Mouse (Mus musculus) CD8-positive naive resting alpha-beta T cell, adult 57 days (primary cell): ENCODE results near the gene Tmem41a. TPM values are rescaled to one million over a fixed set of nuclear protein-coding genes. Genes with fewer than 3 reads are reported as not detected.

Source experiments
- total RNA-seq: library from RNA; stranded (reverse); gene quantifications from one replicate; pipeline ENCODE4 v1.2.4, GENCODE M21; 2023

Gene Tmem41a
- total RNA-seq, result 9.2 TPM

DNA sequence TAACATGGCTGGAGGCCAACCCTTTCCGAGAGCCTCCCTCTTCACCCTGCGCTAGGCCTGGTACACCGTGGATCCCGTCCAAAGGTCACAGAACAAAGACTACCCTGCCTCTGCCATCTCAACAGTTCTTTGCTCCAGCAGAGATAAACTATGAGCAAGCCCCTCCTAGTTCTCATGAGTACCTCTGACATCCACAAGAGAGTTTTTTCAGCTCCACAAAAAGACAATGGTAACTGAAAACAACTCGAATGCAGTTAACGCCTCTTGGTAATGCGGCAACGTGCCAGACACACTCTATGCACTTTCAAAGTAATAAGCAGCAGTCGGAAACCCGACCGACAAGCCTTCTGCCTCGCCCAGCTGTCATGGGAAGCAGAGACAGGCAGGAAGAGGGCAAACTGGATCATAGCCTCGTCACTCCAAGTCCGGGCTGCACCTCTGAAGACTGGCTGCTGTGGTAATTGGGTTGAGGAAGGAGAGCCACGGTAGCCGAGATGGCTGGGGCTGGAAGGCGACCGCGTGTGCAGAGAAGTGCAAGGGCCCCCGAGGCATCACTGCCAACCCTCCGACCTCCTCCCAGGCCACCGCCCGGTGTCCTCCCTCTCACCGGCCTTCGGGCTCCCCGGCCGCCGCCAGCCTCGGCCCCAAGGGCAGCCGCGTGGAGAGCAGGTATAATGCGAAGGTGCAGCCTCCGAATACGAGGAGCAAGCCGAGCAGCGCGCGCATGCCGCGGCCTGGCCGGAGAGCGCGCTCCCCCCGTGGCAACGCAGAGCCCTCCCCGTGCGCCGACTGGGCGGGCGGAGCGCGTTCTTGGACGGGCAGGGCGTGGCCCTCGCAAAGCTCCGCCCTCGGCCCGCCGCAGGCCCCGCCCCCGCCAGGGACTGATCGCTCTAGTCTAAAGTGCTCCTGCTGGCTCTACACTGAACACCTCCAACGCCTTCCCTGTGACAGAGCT lies at the start of gene Tmem41a:
TSS of gene Tmem41a (minus strand) at position 792 of the 955 bp plus-strand sequence.

DNA sequence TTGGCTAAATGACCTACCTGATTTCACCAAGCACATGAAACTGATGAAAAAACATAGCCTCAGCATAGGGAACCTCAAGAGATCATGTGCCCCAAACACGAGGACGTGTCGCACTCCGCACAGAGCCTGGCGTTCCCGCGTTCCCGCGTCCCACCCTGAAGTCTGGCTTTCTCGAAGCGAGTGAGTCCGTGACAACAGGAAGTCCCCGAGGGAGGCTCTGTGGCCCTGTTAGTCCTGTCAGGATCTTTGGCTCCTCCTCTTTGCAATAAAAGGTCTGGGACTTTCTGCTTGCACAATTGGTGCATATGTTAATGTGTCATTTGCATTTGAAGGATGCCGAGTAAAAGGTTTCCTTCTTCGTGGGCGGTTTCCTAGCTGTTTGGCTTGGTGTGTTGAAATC lies 48.0 kb upstream of the Tmem41a start, which contains the start of gene Liph:
TSS of gene Liph (minus strand) at position 360 of the 400 bp plus-strand sequence.

Other genes with a start within 250 kb of the Tmem41a start
- gene Ehhadh, start 159.7 kb downstream of the Tmem41a start, total RNA-seq, result 4.1 TPM
- gene Map3k13, start 153.2 kb downstream of the Tmem41a start, total RNA-seq, result 0.70 TPM
- gene Liph, start 48.1 kb upstream of the Tmem41a start, total RNA-seq, result 1.5 TPM
- gene Senp2, start 61.9 kb upstream of the Tmem41a start, total RNA-seq, result 107 TPM
- 0.37 TPM for gene Igf2bp2, start 215.7 kb upstream of the Tmem41a start, total RNA-seq